Mouse (Mus musculus) CD8-positive naive resting alpha-beta T cell, adult 2 months (primary cell): ENCODE measurements around the gene Map3k13.
"Not testable (repeated sequence)": the region's sequence is repeated elsewhere in the genome, so short reads cannot be mapped to it uniquely, and the experiment has no call there.

Experiments used
- DNase-seq, 2 experiments: peaks; one replicate each; pipeline ENCODE4 v3.0.0; 2022; ENCODE audit warnings: low read depth in 2 of 2, low spot score in 2 of 2

Map3k13 gene

DNA sequence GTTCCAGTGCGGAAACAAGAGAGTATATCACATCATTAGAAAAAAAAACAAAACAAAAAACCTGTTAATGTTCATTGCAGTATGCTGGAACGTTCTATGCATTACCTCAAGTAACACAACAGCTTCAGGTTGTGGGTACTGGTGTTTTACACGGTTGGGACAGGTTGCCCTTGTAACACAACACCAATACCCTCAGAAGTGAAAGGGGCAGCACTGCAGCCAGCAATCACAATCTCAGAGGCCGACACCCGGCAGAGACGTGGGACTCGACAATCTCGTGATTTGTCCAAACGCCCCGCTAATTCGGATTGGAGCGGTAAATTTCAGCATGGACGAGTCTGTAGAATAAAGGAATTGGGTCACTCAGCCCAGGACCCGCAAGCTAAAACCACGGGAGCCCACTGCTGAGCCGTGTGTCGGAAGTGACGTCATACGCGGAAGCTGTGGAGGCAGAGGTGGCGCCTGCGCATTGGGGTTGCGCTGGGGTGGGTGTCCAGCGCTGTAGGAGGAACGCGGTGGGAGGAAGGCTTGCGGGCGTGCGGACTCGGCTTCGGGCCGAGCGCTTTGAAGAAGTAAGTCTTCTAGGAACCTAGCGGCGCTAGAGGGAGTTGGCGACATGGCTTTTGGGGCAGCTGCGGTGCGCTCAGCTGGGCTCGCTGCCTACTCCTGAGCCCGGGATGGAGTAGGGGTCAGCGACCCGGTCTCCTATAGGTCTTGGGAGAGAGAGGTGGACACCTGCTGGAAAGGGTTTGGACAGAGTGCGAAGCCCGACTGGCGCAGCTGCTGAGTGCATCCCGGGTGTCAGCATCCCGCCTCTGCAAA lies at the start of gene Map3k13:
TSS of gene Map3k13 (plus strand) at position 472 of the 822 bp plus-strand sequence.
- DNase-seq: peak; percentile 89 to 91

DNA sequence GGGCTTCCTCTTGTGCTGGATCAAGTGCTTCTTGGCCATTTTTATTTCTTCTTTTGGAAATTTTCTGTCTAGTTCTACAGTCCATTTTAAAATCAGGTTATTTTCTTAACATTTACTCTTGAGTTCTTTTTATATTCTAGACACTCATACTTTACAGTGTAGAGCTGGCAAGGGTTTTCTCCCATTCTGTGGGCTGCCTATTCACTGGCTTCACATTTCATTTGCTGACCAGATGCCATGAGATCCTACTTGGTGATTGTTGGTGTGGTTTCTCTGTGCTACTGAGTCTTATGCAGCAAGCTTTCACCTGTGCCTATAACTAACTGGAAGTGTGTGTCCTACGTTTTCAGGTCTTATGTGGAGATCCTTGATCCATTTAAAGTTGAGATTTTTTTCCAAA lies 35.7 kb upstream of the Map3k13 start:
- DNase-seq: no peak

DNA sequence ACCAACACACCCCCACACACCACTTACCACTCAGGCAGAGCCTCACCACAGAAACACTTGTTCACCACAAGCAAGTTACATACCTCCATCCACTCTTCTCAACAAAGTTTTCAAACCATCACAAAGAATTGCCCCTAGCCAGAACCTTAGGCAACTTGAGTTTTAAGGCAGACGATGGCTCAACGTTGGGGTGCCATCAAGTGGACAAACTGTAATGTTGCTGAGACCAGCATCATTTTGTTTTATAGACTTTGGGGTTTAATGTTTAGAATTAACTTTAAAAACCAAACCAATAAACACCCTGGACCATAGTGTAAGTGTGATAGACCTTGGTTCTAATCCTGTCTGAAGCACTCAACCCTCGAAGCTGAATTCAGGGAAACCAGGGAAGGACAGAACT lies 25.9 kb upstream of the Map3k13 start:
- DNase-seq: no peak

DNA sequence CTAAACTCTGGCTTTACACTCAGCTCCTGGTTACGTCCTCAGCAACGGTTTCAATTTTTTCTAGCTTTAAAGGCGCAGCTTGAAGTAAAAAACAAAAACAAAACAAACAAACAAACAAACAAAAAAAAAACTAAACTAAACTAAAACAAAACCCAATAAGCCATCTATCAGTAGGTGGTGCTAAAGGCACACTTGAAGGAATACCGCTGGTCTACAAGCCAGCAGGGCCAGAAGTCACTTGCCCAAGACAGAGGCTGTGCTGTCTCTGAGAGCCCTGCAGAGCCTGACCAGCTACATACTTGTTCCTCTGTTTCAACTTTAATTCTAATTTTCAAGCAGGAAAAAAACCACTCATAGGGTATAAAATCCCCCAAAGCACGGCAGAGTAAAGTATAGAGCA lies 24.5 kb upstream of the Map3k13 start:
- DNase-seq: no peak

DNA sequence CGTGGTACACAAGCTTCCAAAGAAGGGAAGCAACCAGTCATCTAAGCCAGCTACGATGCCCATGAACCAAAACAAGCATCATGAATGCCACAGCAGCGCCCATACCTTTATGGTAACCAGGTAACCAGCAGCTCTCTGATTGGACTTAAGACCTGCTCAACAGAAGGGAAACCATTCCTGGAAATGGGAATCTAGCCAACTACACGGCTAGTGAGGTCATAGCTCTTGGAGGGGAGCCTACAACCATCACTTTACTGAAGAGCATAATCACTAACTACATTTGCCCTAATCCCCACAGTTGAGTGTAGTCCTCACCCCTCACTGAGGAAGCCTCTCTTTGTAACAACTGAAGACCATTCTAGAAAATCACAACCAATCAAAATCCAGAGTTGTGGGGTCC lies 19.4 kb upstream of the Map3k13 start:
- DNase-seq: no peak

DNA sequence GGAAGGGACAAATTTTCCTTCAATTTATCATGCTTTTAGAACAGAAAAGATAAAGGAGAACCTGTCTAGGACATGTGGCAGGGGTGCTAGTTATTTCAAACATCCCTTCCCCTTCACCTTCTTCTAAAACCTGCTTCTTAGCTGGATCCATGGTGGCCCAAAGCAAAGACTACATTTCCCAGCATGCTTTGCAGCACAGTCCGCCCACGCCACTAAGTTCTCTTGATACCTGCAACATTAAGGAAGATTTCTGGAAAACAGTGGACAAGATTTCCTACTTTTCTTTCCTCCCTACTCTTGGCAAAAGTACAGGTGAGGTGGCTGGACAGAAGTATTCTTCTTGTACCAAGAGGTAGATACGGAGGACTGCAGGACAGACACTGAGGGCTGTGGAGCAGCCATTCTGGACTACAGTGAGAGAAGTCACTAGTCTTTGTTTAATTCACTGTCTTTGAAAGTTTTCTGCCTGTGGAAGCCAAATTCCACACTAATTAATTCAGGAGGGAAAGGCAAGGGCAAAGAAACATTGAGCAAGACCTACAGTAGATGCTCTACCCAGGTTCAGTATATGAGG lies 15.8 kb upstream of the Map3k13 start:
- no peak for DNase-seq

DNA sequence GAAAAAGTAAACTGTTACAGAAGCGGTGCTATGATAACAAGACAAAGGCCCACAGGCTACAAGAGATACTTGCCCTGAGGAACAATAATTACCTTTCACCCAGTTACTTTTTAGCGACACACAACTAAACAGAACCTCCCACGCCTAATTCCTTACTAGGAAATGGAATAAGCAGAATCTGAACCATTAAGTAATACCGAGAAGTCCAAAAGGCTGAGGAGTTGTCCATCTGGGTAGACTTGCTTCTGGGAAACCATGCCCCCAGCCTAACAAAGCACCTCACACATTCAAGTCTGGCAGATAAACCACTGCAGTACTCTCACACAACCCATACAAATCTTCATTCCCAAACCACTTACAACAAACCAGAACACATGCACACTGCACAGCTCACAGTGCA lies 15.0 kb upstream of the Map3k13 start:
- no peak for DNase-seq

DNA sequence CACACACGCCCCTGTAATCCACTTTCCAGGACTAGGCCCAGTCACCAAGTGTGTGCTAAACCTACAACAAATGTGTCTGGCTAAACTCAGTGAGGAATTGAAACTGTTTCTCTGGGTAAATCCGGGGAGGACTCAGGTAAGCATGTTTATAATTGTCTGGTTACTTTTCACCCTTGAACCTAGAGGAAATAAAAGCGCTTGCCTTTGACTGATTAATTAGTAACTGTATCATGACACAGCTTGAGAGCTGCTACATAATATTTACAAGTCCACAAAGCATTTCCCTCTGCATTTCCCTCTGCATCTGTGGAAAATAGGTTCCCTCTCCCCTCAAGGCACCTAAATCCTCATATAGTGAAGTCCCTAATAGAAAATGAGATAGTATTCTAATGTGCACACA lies 12.9 kb upstream of the Map3k13 start:
- DNase-seq: no peak

DNA sequence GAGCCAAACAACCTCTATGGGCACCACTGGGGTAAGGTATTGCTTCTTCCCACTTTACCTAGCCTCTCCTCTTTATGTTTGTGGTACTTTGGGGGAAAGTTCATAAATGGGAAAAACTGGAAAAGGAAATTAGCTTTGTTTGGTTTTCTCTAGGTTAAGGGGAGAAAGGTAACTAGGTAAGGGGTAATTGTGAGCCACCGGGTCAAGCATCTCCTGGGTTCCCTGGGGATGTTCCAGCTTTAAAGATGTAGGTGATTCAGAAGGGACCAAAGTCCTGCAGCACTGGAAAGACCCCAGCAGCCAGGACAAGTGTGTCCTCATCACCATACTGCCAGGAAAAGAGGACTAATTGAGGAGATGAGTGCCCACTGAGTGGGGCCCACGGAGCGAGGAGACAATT lies 12.3 kb upstream of the Map3k13 start:
- DNase-seq: no peak

DNA sequence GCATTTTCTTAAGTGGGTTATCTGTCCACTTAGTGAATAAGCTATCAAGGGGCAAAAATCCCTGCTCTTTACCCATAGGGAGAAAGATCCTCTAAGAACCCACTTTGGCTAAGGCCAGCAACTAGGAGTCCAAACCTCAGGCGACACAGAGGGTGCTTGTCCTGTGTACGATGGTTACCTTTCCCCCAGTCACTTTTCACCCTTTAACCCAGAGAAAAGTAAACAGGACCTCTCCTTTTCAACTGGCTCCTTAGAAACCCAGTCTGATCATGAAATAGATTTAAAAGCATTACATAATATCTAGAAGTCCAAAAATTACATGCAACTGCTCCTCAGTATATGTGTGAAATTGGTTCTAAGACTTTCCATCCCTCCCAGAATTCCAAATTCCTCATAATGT lies 11.3 kb upstream of the Map3k13 start:
- DNase-seq: no peak

DNA sequence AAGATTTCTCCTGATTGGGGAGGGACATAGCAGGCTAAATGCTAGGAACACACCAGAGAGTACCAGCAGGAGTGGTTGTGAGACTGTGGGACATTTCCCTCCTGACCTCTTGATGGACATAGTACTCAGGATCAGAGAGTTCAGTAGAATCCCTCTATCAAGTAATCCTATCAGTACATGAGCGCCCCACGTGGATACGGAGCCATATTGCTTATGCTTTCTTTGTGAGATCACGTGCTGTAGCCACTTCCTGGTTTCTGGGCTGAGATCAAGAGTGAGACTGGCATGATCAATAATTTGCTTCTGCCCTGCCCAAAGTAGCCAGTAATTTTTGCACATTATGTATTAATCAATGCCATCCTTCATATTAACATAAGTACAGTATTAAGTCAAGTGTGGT lies 9.1 kb upstream of the Map3k13 start:
- DNase-seq: no peak

DNA sequence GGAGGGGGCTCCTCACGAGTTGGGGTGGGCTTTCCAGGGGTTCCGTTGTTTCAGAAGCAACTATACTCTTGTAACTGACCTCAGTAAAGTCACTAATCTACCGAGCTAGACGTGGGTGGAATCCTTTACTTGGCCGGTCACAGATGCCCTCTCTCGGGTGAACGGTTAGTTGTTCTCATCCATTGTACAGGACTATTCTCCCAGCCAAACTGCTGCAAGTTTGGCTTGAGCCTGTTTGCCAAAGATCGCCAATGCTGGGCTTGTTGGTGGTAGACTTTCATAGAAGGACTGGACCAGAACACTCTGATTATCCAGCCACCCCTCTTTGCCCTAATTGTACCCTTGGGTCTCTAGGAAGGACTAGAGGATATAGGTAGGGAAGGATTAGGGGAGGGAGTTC lies 7.8 kb upstream of the Map3k13 start:
- DNase-seq: no peak

DNA sequence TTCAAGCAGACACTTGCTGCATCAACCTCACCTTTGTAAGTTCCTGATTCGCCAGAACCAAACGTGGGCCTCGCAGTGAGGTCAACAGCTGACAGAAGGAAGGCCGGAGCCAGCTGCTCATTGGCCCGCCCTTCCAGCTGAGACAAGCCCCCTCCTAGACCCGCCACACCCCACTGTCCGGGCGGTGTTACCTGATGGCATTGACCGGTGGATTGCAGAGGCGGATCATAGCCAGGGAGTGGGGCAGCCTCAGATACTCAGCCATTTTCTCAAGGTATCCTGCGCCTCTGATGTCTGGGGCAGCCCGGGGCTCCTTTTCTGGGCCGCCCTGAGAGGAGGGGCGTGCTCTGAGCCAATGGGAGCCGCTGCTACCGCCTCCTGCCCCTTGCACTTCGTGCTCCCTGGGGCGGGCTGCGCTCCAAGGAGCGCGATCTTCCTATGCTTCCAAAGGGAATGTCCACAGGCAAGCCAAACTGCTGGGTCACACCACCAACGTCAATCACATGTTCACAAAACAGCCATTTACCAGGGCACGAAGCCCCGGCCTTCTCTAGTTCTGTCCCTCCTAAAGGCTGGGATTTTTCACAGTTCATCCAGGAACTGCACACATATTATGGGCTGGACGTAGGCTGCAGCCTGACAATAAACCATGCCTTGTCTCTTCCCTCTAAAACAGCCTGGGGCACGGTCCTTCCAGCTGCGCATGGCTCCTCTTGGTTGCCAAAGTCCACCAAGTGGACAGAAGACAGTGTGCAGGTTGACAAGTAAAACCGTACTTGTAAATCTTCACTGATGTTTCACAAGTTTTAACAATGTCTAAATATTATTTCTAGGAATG lies 6.4 kb upstream of the Map3k13 start, which contains the start of gene Ehhadh:
TSS of gene Ehhadh (minus strand) at position 292 of the 838 bp plus-strand sequence.
- peak; percentile 17 to 48 for DNase-seq

DNA sequence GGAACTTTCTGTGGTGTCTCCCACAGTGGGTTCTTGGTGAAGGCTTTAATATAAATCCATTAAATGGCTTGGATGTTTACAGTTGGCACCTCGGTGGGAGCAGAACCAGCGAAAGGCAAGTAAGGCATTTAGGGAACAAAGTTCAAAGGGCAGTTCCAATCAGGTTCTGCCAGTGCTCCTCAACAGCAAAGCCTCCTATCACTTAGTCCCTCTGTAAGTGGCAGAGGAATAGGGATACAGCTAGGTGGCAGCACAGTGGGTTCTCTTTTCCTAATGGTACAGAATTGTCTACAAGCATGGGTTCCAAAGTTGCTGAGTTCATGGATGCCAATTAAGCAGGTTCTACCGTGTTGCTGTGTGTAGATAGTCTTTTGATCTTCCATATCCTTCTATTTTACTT lies 5.6 kb upstream of the Map3k13 start:
- DNase-seq: no peak

DNA sequence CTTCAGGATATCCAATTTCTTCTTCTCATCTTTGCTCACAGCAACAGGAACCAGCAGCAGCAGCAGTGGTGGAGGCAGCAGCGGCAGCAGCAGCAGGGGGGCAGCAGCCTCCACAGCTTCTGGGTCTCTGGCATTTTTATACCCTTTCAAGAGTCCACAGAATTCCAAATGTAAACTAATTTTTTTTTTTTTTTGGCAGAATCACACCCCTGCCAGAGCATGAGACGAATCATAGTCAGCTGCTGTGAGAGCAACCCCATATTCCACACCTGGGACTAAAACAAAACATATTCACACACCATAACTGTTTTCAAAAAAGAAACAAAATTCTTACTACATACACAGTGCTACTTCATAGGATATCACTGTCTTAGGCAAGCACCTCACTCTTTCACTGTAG lies 5.0 kb upstream of the Map3k13 start:
- DNase-seq: no peak

DNA sequence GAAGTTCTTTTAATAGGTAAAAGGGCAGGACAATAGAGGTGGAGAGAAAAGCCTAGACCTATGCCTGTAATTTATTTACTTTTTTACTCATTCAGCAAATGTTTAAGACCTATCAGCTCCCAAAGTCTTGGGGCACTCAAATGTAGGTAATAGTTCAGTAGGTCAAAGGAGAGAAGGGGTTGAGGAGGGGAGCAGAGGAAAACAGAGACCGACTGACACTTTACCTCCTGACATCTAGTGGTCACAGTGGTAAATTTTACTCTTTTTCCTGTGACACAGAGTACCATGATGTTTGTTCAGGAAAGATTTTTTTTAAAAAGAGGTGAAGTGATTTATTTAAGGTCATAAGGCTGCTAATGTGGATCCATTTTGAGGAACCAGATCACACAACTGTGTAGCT lies 3.7 kb upstream of the Map3k13 start:
- no peak for DNase-seq

DNA sequence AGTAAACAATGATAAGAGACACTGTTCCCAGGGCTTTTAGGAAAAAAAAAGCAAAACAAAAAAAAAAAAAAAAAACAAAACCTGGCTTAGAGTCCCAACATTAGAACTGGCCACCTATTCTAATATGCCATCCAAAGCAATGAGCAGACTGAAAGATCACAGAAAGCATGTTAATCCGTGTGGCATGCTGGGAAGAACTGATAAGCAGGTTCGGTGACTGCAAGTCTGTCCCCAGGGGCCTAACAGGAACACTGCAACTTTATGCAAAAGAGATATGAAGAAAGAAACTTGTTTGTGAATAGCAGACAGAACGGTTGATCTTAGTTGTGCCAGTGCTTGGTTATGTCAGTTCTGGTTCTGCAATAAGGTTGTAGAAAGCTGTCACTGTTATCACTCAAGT lies 2.4 kb upstream of the Map3k13 start:
- DNase-seq: no peak

DNA sequence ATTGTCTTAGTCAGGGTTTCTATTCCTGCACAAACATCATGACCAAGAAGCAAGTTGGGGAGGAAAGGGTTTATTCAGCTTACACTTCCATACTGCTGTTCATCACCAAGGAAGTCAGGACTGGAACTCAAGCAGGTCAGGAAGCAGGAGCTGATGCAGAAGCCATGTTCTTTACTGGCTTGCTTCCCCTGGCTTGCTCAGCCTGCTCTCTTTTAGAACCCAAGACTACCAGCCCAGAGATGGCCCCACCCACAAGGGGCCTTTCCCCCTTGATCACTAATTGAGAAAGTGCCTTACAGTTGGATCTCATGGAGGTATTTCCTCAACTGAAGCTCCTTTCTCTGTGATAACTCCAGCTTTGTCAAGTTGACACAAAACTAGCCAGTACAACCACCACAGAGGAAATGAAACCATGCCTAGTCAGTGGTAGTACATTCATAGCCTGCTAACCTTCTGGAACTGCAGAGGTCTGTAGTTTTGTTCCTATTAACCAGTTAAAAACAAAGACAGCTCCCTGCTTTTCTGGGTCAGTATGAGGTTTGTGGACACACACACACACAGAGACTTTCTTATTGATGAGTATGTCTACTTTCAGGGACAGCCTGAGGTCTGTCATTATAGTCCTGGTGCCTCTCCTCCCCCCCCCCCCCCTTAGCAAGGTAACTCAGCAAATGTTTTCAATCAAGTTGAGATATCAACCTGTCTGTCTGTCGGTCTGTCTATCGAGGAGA lies 901 bp upstream of the Map3k13 start:
- not testable (repeated sequence) for DNase-seq

DNA sequence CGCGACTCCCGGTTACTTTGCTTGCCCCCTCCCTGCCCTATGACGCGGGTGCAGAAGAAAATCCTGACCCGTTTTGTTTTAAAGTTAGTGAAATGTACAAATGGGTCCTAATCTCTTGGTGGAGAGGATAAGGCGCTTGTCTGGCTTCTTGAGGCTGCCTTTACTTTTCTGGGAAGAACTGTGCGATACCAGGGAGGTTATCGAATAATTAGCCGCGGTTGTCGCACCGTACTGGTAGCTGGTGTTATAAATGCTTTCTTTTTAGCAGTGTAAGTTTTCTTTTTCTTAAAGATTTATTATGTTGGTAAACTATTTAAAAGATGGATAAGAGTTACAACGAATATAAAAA lies 525 bp downstream of the Map3k13 start:
- no peak for DNase-seq

DNA sequence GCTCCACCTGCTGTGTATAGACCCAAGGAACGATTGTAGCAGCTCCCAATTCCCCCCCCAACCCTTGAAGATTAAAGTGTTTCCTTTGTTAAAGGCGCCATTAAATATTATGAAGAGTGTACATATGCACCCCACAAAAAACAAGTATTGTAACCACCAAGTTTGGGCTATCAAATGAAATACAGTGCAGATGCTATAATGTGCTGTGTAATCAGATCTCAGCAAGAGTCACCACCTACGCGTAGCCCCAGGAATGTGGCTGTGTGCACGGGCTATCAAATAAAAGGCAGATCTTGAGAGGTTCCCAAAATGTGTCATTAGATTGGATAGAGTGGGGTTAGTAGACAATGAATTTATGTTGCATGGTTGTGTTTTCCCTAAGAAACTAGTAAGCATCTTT lies 925 bp downstream of the Map3k13 start:
- no peak for DNase-seq

DNA sequence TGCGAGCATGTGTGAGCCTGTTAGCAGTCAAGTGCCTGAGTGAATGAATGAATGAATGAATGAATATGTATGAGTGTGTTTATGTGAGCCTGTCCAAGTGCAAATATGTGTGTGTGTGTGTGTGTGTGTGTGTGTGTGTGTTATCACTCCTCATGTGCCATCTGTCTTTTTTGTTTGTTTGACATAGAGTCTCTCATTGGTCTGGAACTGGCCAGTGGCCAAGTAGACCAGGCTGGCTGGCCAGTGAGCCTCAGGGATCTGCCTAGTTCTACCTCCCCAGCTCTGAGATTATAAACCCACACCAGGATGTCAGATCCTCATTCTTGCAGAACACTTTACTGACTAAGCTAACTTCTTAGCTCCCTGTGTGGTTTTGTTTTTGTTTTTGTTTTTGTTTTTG lies 10.1 kb downstream of the Map3k13 start:
- DNase-seq: no peak
